Mouse (Mus musculus) kidney, postnatal 0 days (tissue): ENCODE measurements around the gene Enpp3. TPM values are rescaled to one million over a fixed set of nuclear protein-coding genes. Genes with fewer than 3 reads are reported as not detected.

Experiments
- ATAC-seq: fragments of 200-750 bp; cut with Nextera tagmentation; replicated peaks from 2 replicates; pipeline ENCODE4 v1.8.0; 2017; ENCODE audit warnings: low read depth, moderate number of reproducible peaks, moderate TSS enrichment, moderate library complexity; ENCODE audit not compliant: low FRiP score
- DNase-seq: peaks from one replicate; pipeline ENCODE4 v3.0.0-alpha.2; 2016; ENCODE audit warnings: low spot score
- H3K27ac ChIP-seq: fragments of 300-500 bp; sonication (generic); 2 replicates; pipeline ENCODE4 v1.5.1; 2014; ENCODE audit warnings: mild to moderate bottlenecking
- H3K27me3 ChIP-seq: fragments of 300-500 bp; sonication (generic); 2 replicates; pipeline ENCODE4 v1.6.1; 2014; ENCODE audit warnings: low read length, mixed read lengths; ENCODE audit not compliant: insufficient read depth
- H3K36me3 ChIP-seq: fragments of 300-500 bp; sonication (generic); 2 replicates; pipeline ENCODE4 v1.6.1; 2014; ENCODE audit warnings: low read length, mixed read lengths; ENCODE audit not compliant: insufficient read depth
- H3K4me1 ChIP-seq: fragments of 300-500 bp; sonication (generic); replicated peaks from 2 replicates; pipeline ENCODE4 v1.6.1; 2014; ENCODE audit warnings: antibody characterized with exemption, low read length, mixed read lengths; ENCODE audit not compliant: insufficient read depth
- H3K4me2 ChIP-seq: fragments of 300-500 bp; sonication (generic); 2 replicates; pipeline ENCODE4 v1.6.1; 2014; ENCODE audit warnings: mild to moderate bottlenecking, low read length, moderate library complexity, mixed read lengths
- H3K4me3 ChIP-seq: fragments of 300-500 bp; sonication (generic); replicated peaks from 2 replicates; pipeline ENCODE4 v1.5.1; 2014; ENCODE audit warnings: low read depth, low read length
- H3K9ac ChIP-seq: fragments of 300-500 bp; sonication (generic); 2 replicates; pipeline ENCODE4 v1.6.1; 2014; ENCODE audit warnings: low read depth, low read length
- H3K9me3 ChIP-seq: fragments of 300-500 bp; sonication (generic); replicated peaks from 2 replicates; pipeline ENCODE4 v1.6.1; 2016; ENCODE audit warnings: low read length, inconsistent platforms, mixed read lengths
- CTCF ChIP-seq: IDR thresholded peaks from 2 replicates; pipeline ENCODE4 v1.5.1; 2016; ENCODE audit warnings: antibody characterized with exemption, low read depth, mild to moderate bottlenecking, moderate library complexity
- WGBS: fragments of 180-500 bp; shearing (Covaris S2); extraction: QIAGEN DNeasy Blood & Tissue Kit; methylation state at CpG from one replicate; pipeline ENCODE4 v1.1.7; 2014; 5-methylcytosine and 5-hydroxymethylcytosine counted together
- polyA plus RNA-seq: library from polyadenylated mRNA; unstranded; fragments of >200 nt; fragmentation: Nextera tagmentation; extraction: Ambion mirVana; gene quantifications from 2 replicates; pipeline ENCODE4 v1.2.1, GENCODE M21; 2015

The Enpp3 gene
- polyA plus RNA-seq, 1 experiment from 2014 or later = 4.0 TPM

DNA sequence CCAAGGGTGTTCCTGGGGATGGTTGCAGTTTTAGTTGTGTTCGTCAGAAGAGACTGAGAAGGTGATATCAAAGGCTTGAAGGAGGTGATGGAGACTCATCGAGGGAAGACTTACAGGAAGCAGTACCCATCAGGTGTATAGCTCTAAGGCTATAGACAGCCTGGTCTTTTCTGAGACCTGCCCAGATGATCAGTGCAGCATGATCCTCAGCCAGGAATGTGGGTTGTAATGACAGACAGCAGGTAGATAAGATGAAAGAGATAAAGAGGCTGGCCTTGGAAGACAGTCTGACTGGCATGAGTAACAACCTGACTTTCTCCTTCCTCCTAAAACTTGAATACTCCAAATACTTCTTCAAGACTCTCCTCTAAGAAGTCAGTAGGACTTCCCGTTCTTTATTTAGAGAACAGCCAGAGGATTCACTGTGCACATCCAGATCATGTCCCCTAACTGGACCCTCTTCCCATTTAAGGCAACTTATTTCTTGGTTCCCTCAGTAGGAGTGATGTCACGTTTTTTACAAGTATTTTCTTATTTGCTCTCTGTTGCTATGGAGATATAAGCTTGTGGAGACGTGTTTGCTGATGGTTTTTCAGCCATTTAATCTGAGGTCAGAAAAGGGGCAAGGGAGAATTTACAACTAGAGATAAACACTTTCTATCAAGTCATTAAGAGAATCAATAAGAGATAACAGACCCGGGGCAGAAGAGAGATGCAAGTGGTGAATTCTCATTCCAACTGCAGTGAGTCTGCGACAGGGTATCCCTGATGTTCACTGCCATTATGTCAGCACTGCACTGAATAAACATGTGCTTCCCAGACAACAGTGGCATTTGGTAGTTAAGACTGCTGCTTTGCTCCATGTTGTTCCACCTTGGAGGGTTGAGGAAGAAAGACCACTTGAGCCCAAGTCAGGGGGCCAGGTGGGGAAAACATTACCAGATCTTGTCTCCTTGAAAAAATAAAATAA lies 101.1 kb downstream of the Enpp3 start:
- Histone ChIP-seq H3K4me1 (no peaks in the 10 kb centered on the region), H3K27ac (no peak overlapping the region), H3K4me2 (no peak overlapping the region), H3K4me3 (no peak overlapping the region), H3K9ac (no peak overlapping the region), H3K36me3 (no peaks in the 10 kb centered on the region), H3K9me3 (no peaks in the 10 kb centered on the region), H3K27me3 (no peaks in the 10 kb centered on the region)
- DNase-seq = no peak
- no peak for ATAC-seq
- no peak for TF ChIP-seq CTCF
- 60% methylated on average over 7 of the region's 7 CpGs for WGBS

DNA sequence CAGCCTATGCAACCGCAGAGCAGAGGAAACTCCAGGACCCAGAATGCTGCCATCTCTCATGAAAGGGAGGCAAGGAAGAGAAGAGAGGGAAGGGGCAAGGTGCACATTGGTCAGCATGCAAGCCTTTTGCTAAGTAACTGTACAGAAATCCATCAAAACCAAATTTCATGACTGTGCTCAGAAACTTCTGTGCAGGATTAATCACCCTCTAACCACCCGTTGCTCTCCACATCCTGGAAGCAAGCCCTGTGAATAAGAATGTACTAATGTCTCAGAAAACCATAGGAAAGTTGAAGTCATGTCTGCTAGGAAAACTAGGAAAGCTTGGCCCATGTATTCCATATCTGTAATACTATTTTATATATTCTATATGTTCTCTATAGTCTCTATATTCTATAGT lies 103.5 kb downstream of the Enpp3 start:
- no peak for DNase-seq
- no peak for ATAC-seq

DNA sequence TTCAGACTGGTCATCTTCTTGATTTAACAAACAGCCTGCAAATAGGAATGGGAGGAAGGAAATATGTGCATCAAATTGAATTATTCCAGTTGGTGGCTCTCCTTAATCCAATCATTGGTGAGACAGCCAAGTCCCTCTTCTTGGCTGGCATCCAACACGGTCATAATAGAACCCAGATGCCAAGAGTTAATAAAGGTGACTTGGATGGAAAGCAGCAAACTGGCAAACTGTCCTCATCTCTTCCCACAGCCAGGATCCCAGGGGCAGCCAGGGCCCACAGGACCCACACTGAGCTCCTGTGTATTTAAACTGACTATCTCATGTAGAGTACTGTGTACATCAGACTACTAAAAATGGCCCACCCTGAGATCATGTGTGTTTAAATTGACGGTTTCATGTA lies 104.2 kb downstream of the Enpp3 start:
- 83% methylated on average over 2 of the region's 2 CpGs for WGBS
- no peak for TF ChIP-seq CTCF
- no peak overlapping the region for H3K27ac ChIP-seq
- no peak for ATAC-seq
- H3K9ac ChIP-seq = no peak overlapping the region
- DNase-seq = no peak
- no peaks in the 10 kb centered on the region for H3K36me3 ChIP-seq
- H3K4me2 ChIP-seq = no peak overlapping the region
- no peak overlapping the region for H3K4me3 ChIP-seq
- no peaks in the 10 kb centered on the region for H3K27me3 ChIP-seq
- no peaks in the 10 kb centered on the region for H3K4me1 ChIP-seq
- H3K9me3 ChIP-seq = no peaks in the 10 kb centered on the region

More for the DNA sequence above, 103.5 kb downstream of the Enpp3 start:
- Histone ChIP-seq H3K4me2 (no peak overlapping the region), H3K4me1 (no peaks in the 10 kb centered on the region), H3K9ac (no peak overlapping the region), H3K27me3 (no peaks in the 10 kb centered on the region), H3K9me3 (no peaks in the 10 kb centered on the region), H3K27ac (no peak overlapping the region), H3K36me3 (no peaks in the 10 kb centered on the region), H3K4me3 (no peak overlapping the region)
- no peak for TF ChIP-seq CTCF
- 64% methylated on average over 2 of the region's 2 CpGs for WGBS

DNA sequence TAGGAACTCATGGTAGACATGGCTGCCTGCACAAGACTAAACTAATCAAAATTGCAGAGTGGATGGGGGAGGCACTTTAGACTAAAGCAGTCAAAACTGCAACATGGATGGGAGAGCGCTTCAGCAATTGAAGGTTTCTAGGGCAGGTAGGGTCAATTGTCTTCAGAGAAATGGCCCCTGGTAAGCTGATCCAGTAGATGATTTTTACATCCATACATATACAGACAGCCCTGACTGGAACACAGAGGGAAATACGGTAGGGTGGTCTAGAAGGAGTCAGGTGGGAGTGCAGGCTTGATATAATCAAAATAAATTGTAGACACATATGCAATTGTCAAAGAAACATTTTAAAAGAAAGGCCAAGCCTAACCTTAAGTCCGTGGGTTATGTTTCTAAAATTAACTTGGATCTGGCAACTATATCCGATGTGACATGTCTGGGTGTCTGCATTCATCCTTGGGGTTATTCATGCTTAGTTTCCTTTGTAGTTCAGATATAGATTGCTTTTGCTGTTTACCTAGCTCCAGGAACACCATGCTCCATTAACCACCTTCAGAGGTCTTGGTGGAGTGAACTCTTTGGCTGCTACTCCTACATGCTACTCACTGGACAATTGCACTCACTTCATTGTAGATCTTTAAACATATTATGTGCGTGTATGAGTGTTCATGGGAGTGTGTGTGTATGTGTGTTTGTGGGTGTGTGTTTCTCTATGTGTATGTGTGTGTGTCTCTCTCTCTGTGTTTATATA lies 107.4 kb downstream of the Enpp3 start:
- DNase-seq (peak; percentile 80), ATAC-seq (peak; percentile 63; the same call in 1 of the 2 replicates)
- 44% methylated on average over 5 of the region's 5 CpGs for WGBS
- Histone ChIP-seq H3K27ac (no peak overlapping the region), H3K36me3 (no peaks in the 10 kb centered on the region), H3K27me3 (no peaks in the 10 kb centered on the region), H3K4me3 (no peak overlapping the region), H3K4me1 (no peaks in the 10 kb centered on the region), H3K4me2 (no peak overlapping the region), H3K9ac (no peak overlapping the region), H3K9me3 (no peaks in the 10 kb centered on the region)
- no peak for TF ChIP-seq CTCF

DNA sequence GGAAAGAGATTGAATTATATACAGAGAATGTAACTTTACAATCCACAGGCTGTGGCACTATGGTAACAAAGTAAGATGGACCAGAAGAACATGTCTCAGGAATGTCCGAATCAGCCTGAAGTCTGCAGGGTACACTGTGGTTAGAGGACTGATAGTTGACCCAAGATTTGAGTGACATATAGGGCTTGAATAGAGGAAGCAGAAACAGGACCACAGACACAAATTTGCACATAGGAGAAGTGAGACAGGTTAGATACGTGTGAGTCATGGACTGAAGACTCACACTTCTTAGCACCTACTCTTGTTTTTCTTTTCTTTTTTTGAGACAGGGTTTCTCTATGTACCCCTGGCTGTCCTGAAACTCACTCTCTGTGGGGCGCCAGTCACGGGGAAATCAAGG lies 115.1 kb downstream of the Enpp3 start:
- Histone ChIP-seq H3K4me2 (no peak overlapping the region), H3K27ac (no peak overlapping the region), H3K9me3 (no peaks in the 10 kb centered on the region), H3K9ac (no peak overlapping the region), H3K36me3 (no peaks in the 10 kb centered on the region), H3K27me3 (no peaks in the 10 kb centered on the region), H3K4me3 (no peak overlapping the region), H3K4me1 (no peaks in the 10 kb centered on the region)
- no peak for TF ChIP-seq CTCF
- WGBS = 85% methylated on average over 4 of the region's 4 CpGs
- DNase-seq (no peak), ATAC-seq (no peak)

DNA sequence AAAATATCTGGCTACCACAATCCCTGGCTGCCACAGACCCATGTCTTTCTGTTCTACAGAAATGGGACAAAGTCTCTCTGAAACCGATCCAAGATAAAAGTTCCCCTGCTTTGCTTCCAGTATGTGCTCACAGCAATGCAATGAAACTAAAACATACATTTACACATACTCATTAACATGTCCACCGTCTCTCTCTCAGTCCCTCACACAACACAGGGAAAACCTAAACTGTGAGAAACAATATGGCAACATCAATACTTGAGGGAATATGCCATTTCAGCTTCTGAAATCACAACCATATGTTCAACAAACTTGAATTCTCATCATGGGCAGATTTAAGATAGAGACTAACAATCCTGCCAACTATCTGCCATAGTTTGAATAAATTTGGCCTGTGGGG lies 117.4 kb downstream of the Enpp3 start:
- Histone ChIP-seq H3K27me3 (no peaks in the 10 kb centered on the region), H3K27ac (no peak overlapping the region), H3K9ac (no peak overlapping the region), H3K4me3 (no peak overlapping the region), H3K4me2 (no peak overlapping the region), H3K9me3 (no peaks in the 10 kb centered on the region), H3K36me3 (no peaks in the 10 kb centered on the region), H3K4me1 (no peaks in the 10 kb centered on the region)
- DNase-seq (no peak), ATAC-seq (no peak)
- WGBS = 97% methylated on average over 2 of the region's 2 CpGs
- no peak for TF ChIP-seq CTCF

Other genes starting within 250 kb of the Enpp3 start
- gene Ccn2, start 247.4 kb downstream of the Enpp3 start, polyA plus RNA-seq = 14.3 and 18.4 TPM in 2 replicates
- gene Enpp1, start 130.7 kb downstream of the Enpp3 start, polyA plus RNA-seq = 7.7 and 8.6 TPM in 2 replicates
- 12.1 and 13.3 TPM in 2 replicates for gene Med23, start 27.2 kb upstream of the Enpp3 start, polyA plus RNA-seq
- gene Arg1, start 84.7 kb upstream of the Enpp3 start, polyA plus RNA-seq = 1.6 and 2.0 TPM in 2 replicates